Mouse (Mus musculus) embryonic facial prominence, embryonic 11.5 days (tissue): ENCODE measurements around the gene Gm20388. TPM values are rescaled to one million over a fixed set of nuclear protein-coding genes. Genes with fewer than 3 reads are reported as not detected.

Source experiments
- ATAC-seq: fragments of 200-750 bp; cut with Nextera tagmentation; replicated peaks from 2 replicates; pipeline ENCODE4 v1.8.0; 2017; ENCODE audit warnings: low read depth; ENCODE audit not compliant: insufficient number of reproducible peaks, low FRiP score, low TSS enrichment
- DNase-seq: peaks from one replicate; pipeline ENCODE4 v3.0.0-alpha.2; 2015; ENCODE audit warnings: low spot score
- H3K27ac ChIP-seq: fragments of 300-500 bp; sonication (generic); replicated peaks from 2 replicates; pipeline ENCODE4 v1.5.1; 2014; ENCODE audit warnings: mild to moderate bottlenecking, low read depth, low read length, control low read depth
- H3K27me3 ChIP-seq: fragments of 300-500 bp; sonication (generic); 2 replicates; pipeline ENCODE4 v1.6.1; 2014; ENCODE audit warnings: mild to moderate bottlenecking, low read length, moderate library complexity, mixed read lengths; ENCODE audit not compliant: control insufficient read depth, insufficient read depth
- H3K36me3 ChIP-seq: fragments of 300-500 bp; sonication (generic); replicated peaks from 2 replicates; pipeline ENCODE4 v1.6.1; 2014; ENCODE audit warnings: low read depth, mild to moderate bottlenecking, low read length, moderate library complexity, mixed read lengths; ENCODE audit not compliant: control insufficient read depth, insufficient read depth
- H3K4me1 ChIP-seq: fragments of 300-500 bp; sonication (generic); 2 replicates; pipeline ENCODE4 v1.6.1; 2014; ENCODE audit warnings: low read length, mixed read lengths; ENCODE audit not compliant: control insufficient read depth, insufficient read depth
- H3K4me2 ChIP-seq: fragments of 300-500 bp; sonication (generic); 2 replicates; pipeline ENCODE4 v1.6.1; 2014; ENCODE audit warnings: low read depth, mild to moderate bottlenecking, control low read depth, low read length, moderate library complexity
- H3K4me3 ChIP-seq: fragments of 300-500 bp; sonication (generic); 2 replicates; pipeline ENCODE4 v1.5.1; 2014; ENCODE audit warnings: low read depth, low read length, control low read depth
- H3K9ac ChIP-seq: fragments of 300-500 bp; sonication (generic); replicated peaks from 2 replicates; pipeline ENCODE4 v1.6.1; 2014; ENCODE audit warnings: mild to moderate bottlenecking, control low read depth, low read length
- H3K9me3 ChIP-seq: fragments of 300-500 bp; sonication (generic); replicated peaks from 2 replicates; pipeline ENCODE4 v1.6.1; 2016; ENCODE audit warnings: mild to moderate bottlenecking, low read length, inconsistent platforms, mixed read lengths; ENCODE audit not compliant: control insufficient read depth
- WGBS: fragments of 180-500 bp; shearing (Covaris S2); extraction: QIAGEN DNeasy Blood & Tissue Kit; methylation state at CpG from one replicate; pipeline ENCODE4 v1.1.7; 2014; 5-methylcytosine and 5-hydroxymethylcytosine counted together
- polyA plus RNA-seq: library from polyadenylated mRNA; unstranded; fragments of >200 nt; fragmentation: Nextera tagmentation; extraction: Ambion mirVana; gene quantifications from 2 replicates; pipeline ENCODE4 v1.2.1, GENCODE M21; 2014

Gene Gm20388
- polyA plus RNA-seq, 1 experiment from 2014 or later: 3.1 TPM

GRCm38 (mm10) chr8:121248823-121249222 lies 1338.2 kb downstream of the Gm20388 start:
- no peaks in the 10 kb centered on the region; the same call in 1 of the 2 replicates for H3K4me1 ChIP-seq
- H3K36me3 ChIP-seq: no peaks in the 10 kb centered on the region
- DNase-seq: no peak
- no peaks in the 10 kb centered on the region for H3K9me3 ChIP-seq
- H3K9ac ChIP-seq: no peak overlapping the region
- H3K27me3 ChIP-seq: no peaks in the 10 kb centered on the region; the same call in 1 of the 2 replicates
- no peak overlapping the region for H3K27ac ChIP-seq
- H3K4me3 ChIP-seq: no peak overlapping the region
- ATAC-seq: no peak
- no peak overlapping the region for H3K4me2 ChIP-seq
- WGBS: 76% methylated on average over 7 of the region's 7 CpGs

- Histone ChIP-seq H3K4me2 (no peak overlapping the region), H3K27me3 (no peaks in the 10 kb centered on the region; the same call in 1 of the 2 replicates), H3K4me3 (no peak overlapping the region), H3K9ac (no peak overlapping the region), H3K9me3 (no peaks in the 10 kb centered on the region), H3K4me1 (no peaks in the 10 kb centered on the region; the same call in 1 of the 2 replicates), H3K36me3 (no peaks in the 10 kb centered on the region), H3K27ac (no peak overlapping the region)
- DNase-seq: no peak
- WGBS: 91% methylated on average over 1 of the region's 1 CpGs
- ATAC-seq: no peak
These were observed 1338.8 kb downstream of the Gm20388 start for GRCm38 (mm10) chr8:121249433-121249832.

- ATAC-seq (0 out of 2 replicates have a peak, but pooled peaks have one; percentile 10), DNase-seq (peak; percentile 61)
- Histone ChIP-seq H3K4me2 (0 out of 2 replicates have a peak overlapping the region, but pooled peaks have one; percentile 1), H3K4me3 (no peak overlapping the region), H3K27me3 (no peaks in the 10 kb centered on the region; the same call in 1 of the 2 replicates), H3K9me3 (no peaks in the 10 kb centered on the region), H3K9ac (no peak overlapping the region), H3K27ac (no peak overlapping the region), H3K36me3 (no peaks in the 10 kb centered on the region), H3K4me1 (no peaks in the 10 kb centered on the region; the same call in none of the 2 replicates)
- WGBS: 19% methylated on average over 11 of the region's 11 CpGs
These were observed 1340.4 kb downstream of the Gm20388 start for GRCm38 (mm10) chr8:121251089-121251488.

GRCm38 (mm10) chr8:121255727-121256265 lies 1345.2 kb downstream of the Gm20388 start:
- Histone ChIP-seq H3K36me3 (no peaks in the 10 kb centered on the region), H3K4me1 (peaks cover 6% of the 10 kb centered on the region), H3K4me3 (no peak overlapping the region), H3K4me2 (no peak overlapping the region), H3K27me3 (peaks cover 2% of the 10 kb centered on the region; the same call in 1 of the 2 replicates), H3K9me3 (no peaks in the 10 kb centered on the region), H3K27ac (no peak overlapping the region), H3K9ac (no peak overlapping the region)
- WGBS: 34% methylated on average over 14 of the region's 14 CpGs
- ATAC-seq: no peak
- DNase-seq: no peak

GRCm38 (mm10) chr8:121258126-121258792 lies 1347.6 kb downstream of the Gm20388 start:
- Histone ChIP-seq H3K27ac (no peak overlapping the region), H3K27me3 (peaks cover 2% of the 10 kb centered on the region; the same call in 1 of the 2 replicates), H3K4me1 (peaks cover 8% of the 10 kb centered on the region), H3K9me3 (no peaks in the 10 kb centered on the region), H3K9ac (peak overlapping the region; percentile 18; the same call in 1 of the 2 replicates), H3K4me3 (no peak overlapping the region), H3K4me2 (no peak overlapping the region), H3K36me3 (no peaks in the 10 kb centered on the region)
- DNase-seq: no peak
- 47% methylated on average over 21 of the region's 21 CpGs for WGBS
- ATAC-seq: no peak

- Histone ChIP-seq H3K27me3 (peaks cover 2% of the 10 kb centered on the region; the same call in 1 of the 2 replicates), H3K9ac (no peak overlapping the region), H3K4me3 (no peak overlapping the region), H3K9me3 (no peaks in the 10 kb centered on the region), H3K4me1 (peaks cover 8% of the 10 kb centered on the region), H3K4me2 (no peak overlapping the region), H3K27ac (0 out of 2 replicates have a peak overlapping the region, but pooled peaks have one; percentile 38), H3K36me3 (no peaks in the 10 kb centered on the region)
- no peak for ATAC-seq
- no peak for DNase-seq
- WGBS: 67% methylated on average over 21 of the region's 21 CpGs
These were observed 1352.2 kb downstream of the Gm20388 start for GRCm38 (mm10) chr8:121262728-121263389.

- H3K27me3 ChIP-seq: peaks cover 1% of the 10 kb centered on the region; the same call in 1 of the 2 replicates
- 58% methylated on average over 14 of the region's 14 CpGs for WGBS
- no peak overlapping the region for H3K4me3 ChIP-seq
- no peak overlapping the region for H3K4me2 ChIP-seq
- no peak for ATAC-seq
- H3K36me3 ChIP-seq: no peaks in the 10 kb centered on the region
- no peak for DNase-seq
- no peaks in the 10 kb centered on the region for H3K9me3 ChIP-seq
- H3K27ac ChIP-seq: 0 out of 2 replicates have a peak overlapping the region, but pooled peaks have one; percentile 38
- H3K4me1 ChIP-seq: peaks cover 7% of the 10 kb centered on the region
- no peak overlapping the region for H3K9ac ChIP-seq
These were observed 1352.7 kb downstream of the Gm20388 start for GRCm38 (mm10) chr8:121263390-121263775.
